Mouse (Mus musculus) CH12.LX (cell line): ENCODE measurements around the gene Gm10147. TPM values are rescaled to one million over a fixed set of nuclear protein-coding genes. Genes with fewer than 3 reads are reported as not detected.
"Not testable (repeated sequence)": the region's sequence is repeated elsewhere in the genome, so short reads cannot be mapped to it uniquely, and the experiment has no call there.

Source experiments
- DNase-seq: peaks from one replicate; pipeline ENCODE4 v3.0.0-alpha.2; 2013; ENCODE audit errors: extremely low read depth
- H3K27ac ChIP-seq: 2 replicates; pipeline ENCODE4 v1.5.1; 2012; ENCODE audit warnings: low read depth, mild to moderate bottlenecking, control low read depth, moderate library complexity; ENCODE audit not compliant: insufficient read depth
- H3K27me3 ChIP-seq: replicated peaks from 2 replicates; pipeline ENCODE3; 2012; ENCODE audit warnings: inconsistent platforms
- H3K36me3 ChIP-seq, 2 experiments: replicated peaks in 1 of 2; 2 replicates each; pipeline versions ENCODE3 to v1.6.1; 2012; ENCODE audit warnings: inconsistent platforms in 1 of 2, low read length in 1 of 2, mild to moderate bottlenecking in 1 of 2, mixed read lengths in 1 of 2, moderate library complexity in 1 of 2; ENCODE audit not compliant: control insufficient read depth in 1 of 2, insufficient read depth in 1 of 2
- H3K4me1 ChIP-seq, 2 experiments: 2 replicates each; pipeline ENCODE4 v1.6.1; 2012; ENCODE audit warnings: inconsistent platforms in 1 of 2, moderate library complexity in 1 of 2; ENCODE audit not compliant: insufficient read depth in 2 of 2, control insufficient read depth in 1 of 2
- H3K4me2 ChIP-seq: 2 replicates; pipeline ENCODE4 v1.6.1; 2012; ENCODE audit warnings: low read depth, mild to moderate bottlenecking, control low read depth; ENCODE audit not compliant: poor library complexity, insufficient read depth, severe bottlenecking
- H3K4me3 ChIP-seq, 3 experiments: fragments of 150-350 bp in 1 of 3; sonication (generic) in 1 of 3; replicated peaks in 1 of 3; 2 replicates each; pipeline versions ENCODE3 to v1.5.1; 2011 to 2012; ENCODE audit warnings: low read depth in 2 of 3, low read length in 2 of 3, mild to moderate bottlenecking in 2 of 3, moderate library complexity in 2 of 3, control low read depth in 1 of 3, improper control_type of control experiment in 1 of 3, inconsistent platforms in 1 of 3, mixed read lengths in 1 of 3; ENCODE audit not compliant: poor library complexity in 1 of 3
- H3K79me2 ChIP-seq: replicated peaks from 2 replicates; pipeline ENCODE4 v1.6.1; 2012; ENCODE audit warnings: mild to moderate bottlenecking, moderate library complexity; ENCODE audit not compliant: control insufficient read depth, poor library complexity, insufficient read depth, severe bottlenecking; ENCODE audit errors: extremely low read depth
- H3K9ac ChIP-seq: 2 replicates; pipeline ENCODE4 v1.6.1; 2012; ENCODE audit warnings: low read depth, mild to moderate bottlenecking, control low read depth, moderate library complexity; ENCODE audit not compliant: insufficient read depth
- H3K9me3 ChIP-seq: replicated peaks from 2 replicates; pipeline ENCODE3; 2012; ENCODE audit warnings: low read length, inconsistent platforms, mixed read lengths
- dilution Hi-C: fragments of 300-500 bp; cut with MboI; formaldehyde crosslinking; loops from 2 replicates; pipeline ENCODE4 v1.14.3; 2020; ENCODE audit warnings: low sequenced_read_pairs; ENCODE audit not compliant: extremely low pct_unique_long_range_greater_than_20kb, extremely low pct_ligation_motif_present
- in situ Hi-C: fragments of 300-500 bp; cut with MboI; formaldehyde crosslinking; loops from 3 replicates; pipeline ENCODE4 v1.14.3; 2019; ENCODE audit warnings: low sequenced_read_pairs, low pct_ligation_motif_present, low pct_unique_long_range_greater_than_20kb, mixed read lengths
- polyA plus RNA-seq: library from polyadenylated mRNA; unstranded; fragments of >175 nt; gene quantifications from 2 replicates; pipeline ENCODE4 v1.2.1, GENCODE M21; 2012; ENCODE audit warnings: low read depth; ENCODE audit not compliant: insufficient read length
- total RNA-seq, 2 experiments: library from RNA; depleted of rRNA; stranded (reverse); fragments of 300-350 nt in 1 of 2; fragments of >200 nt in 1 of 2; gene quantifications; 2 replicates each; pipeline ENCODE4 v1.2.3; 2012 to 2014

Gm10147 gene
- total RNA-seq (2012; rRNA removed) (not detected in 2 replicates), total RNA-seq (2014; rRNA removed) (not detected in 2 replicates), polyA plus RNA-seq (not detected in 2 replicates)

- dilution Hi-C loops, H3K27me3 ChIP-seq, H3K4me1 ChIP-seq, H3K79me2 ChIP-seq, H3K9me3 ChIP-seq, H3K9ac ChIP-seq, H3K4me2 ChIP-seq, in situ Hi-C loops, H3K4me3 ChIP-seq, H3K27ac ChIP-seq, H3K36me3 ChIP-seq, DNase-seq: not testable (repeated sequence)
Measured at GRCm38 (mm10) chrX:28607742-28608141, at the start of gene Gm10147. TSS of gene Gm10147 (minus strand) at chrX:28607842.
